Mouse (Mus musculus) MEL (cell line): ENCODE measurements around the gene Igf2bp2.

Experiments
- CTCF ChIP-seq, 3 experiments: IDR thresholded peaks in 2 of 3; conservative IDR thresholded peaks in 1 of 3; 2 replicates each; pipeline ENCODE4 v1.5.1; 2011 to 2012; ENCODE audit warnings: low read length in 3 of 3, low read depth in 2 of 3, mild to moderate bottlenecking in 2 of 3, improper control_type of control experiment in 1 of 3, inconsistent platforms in 1 of 3, mixed read lengths in 1 of 3, moderate library complexity in 1 of 3; ENCODE audit not compliant: control insufficient read depth in 1 of 3, insufficient read depth in 1 of 3, poor library complexity in 1 of 3, severe bottlenecking in 1 of 3
- EP300 ChIP-seq, 2 experiments: IDR thresholded peaks; 2 replicates each; pipeline ENCODE4 v1.6.1; 2011; ENCODE audit warnings: improper control_type of control experiment in 2 of 2, low read length in 2 of 2, low read depth in 1 of 2, mild to moderate bottlenecking in 1 of 2
- HCFC1 ChIP-seq: IDR thresholded peaks from 2 replicates; pipeline ENCODE4 v1.6.1; 2012; ENCODE audit warnings: low read depth, mild to moderate bottlenecking, inconsistent platforms, low read length, improper control_type of control experiment, moderate library complexity
- POLR2A ChIP-seq, 2 experiments: IDR thresholded peaks; 2 replicates each; pipeline ENCODE4 v1.6.1; 2011 to 2012; ENCODE audit warnings: low read length in 2 of 2, mild to moderate bottlenecking in 2 of 2, control low read depth in 1 of 2, improper control_type of control experiment in 1 of 2, low read depth in 1 of 2, moderate library complexity in 1 of 2; ENCODE audit not compliant: control insufficient read depth in 1 of 2, insufficient read depth in 1 of 2, poor library complexity in 1 of 2
- ZNF384 ChIP-seq: IDR thresholded peaks from 2 replicates; pipeline ENCODE4 v1.6.1; 2012; ENCODE audit warnings: low read depth, mild to moderate bottlenecking, inconsistent platforms, low read length, improper control_type of control experiment

- TF ChIP-seq ZNF384: no peak
- peak; percentile 72 for TF ChIP-seq HCFC1
- peak; percentile 61 to 80 for TF ChIP-seq EP300 (IDR thresholded peaks at IDR 0.05; ENCODE audit: low read depth in 1 of 2, low read length in 2 of 2)
- TF ChIP-seq POLR2A (IDR thresholded peaks at IDR 0.05; ENCODE audit: control insufficient read depth in 1 of 2, insufficient read depth in 1 of 2, low read depth in 1 of 2, low read length in 2 of 2, poor library complexity in 1 of 2): no peak
- TF ChIP-seq CTCF (IDR thresholded peaks at IDR 0.05 in 2 of 3, conservative IDR thresholded peaks at IDR 0.05 in 1 of 3; ENCODE audit: control insufficient read depth in 1 of 3, insufficient read depth in 1 of 3, low read depth in 2 of 3, low read length in 3 of 3, poor library complexity in 1 of 3, severe bottlenecking in 1 of 3): no peak
These were observed 38.8 kb upstream of the Igf2bp2 start for GRCm38 (mm10) chr16:22201858-22202257.
